Mouse (Mus musculus): ENCODE results near the gene Nfx1. TPM values are rescaled to one million over a fixed set of nuclear protein-coding genes. Genes with fewer than 3 reads are reported as not detected.

The Nfx1 gene
- polyA plus RNA-seq, 1 experiment = 24.3 TPM

DNA sequence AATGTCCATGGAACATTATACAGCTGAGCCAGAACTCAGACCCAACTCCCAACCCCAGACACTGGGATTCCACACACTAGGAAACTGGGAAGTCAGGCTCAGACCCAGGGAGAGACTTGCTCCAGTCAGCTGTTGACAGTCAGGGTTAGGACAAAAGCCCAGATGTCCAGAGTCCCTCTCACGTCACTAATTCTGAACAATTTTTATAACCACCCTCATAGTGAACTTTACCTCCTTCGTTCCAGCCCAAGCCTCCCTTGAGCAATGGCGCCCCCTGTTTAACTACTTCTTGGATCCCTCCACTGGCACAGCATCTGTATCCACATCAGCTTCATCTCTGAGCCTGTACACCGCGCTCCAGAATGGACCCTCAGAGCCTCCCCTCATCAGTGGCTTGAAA is 73.3 kb downstream of the Nfx1 start:
- Histone ChIP-seq H3K4me3 (ENCODE audit: insufficient read depth, low read depth, low read length) (no peak overlapping the region), H3K27me3 (replicated peaks; ENCODE audit: control insufficient read depth, insufficient read depth, low read length) (no peaks in the 10 kb centered on the region), H3K4me1 (ENCODE audit: control insufficient read depth, insufficient read depth, low read length) (peaks cover 6% of the 10 kb centered on the region; the same call in 1 of the 2 replicates), H3K36me3 (ENCODE audit: control insufficient read depth, insufficient read depth, low read length) (no peaks in the 10 kb centered on the region), H3K27ac (ENCODE audit: insufficient read depth, low read depth, low read length) (no peak overlapping the region)
- DNase-seq = peak; percentile 75
- no peak for TF ChIP-seq POLR2A (IDR thresholded peaks at IDR 0.05; ENCODE audit: low read depth, low read length)
- TF ChIP-seq CTCF (conservative IDR thresholded peaks at IDR 0.05; ENCODE audit: insufficient read depth, insufficient read length, low read depth, low read length) = no peak; the same call in 1 of the 2 replicates
- WGBS = 65% methylated on average over 5 of the region's 5 CpGs

DNA sequence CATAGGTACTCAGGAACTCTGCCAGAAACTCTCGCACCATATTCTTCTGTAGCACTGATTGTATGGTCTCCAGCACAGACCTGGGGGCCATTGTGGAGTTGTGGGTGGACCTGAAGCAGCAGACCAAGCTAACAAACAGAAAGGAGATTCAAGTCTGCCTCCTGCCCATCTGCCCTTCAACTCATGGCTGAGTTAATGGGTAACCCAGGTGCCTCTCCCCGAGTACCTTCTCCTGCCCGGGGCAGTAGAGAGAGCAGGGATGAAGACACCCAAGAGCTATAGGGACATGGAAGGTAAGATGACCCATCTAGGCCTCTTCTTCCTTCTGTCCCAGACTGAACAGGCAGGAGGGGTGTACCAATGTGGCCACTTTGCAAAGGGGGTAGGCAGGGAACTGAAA is 74.6 kb downstream of the Nfx1 start:
- 36% methylated on average over 3 of the region's 3 CpGs for WGBS

DNA sequence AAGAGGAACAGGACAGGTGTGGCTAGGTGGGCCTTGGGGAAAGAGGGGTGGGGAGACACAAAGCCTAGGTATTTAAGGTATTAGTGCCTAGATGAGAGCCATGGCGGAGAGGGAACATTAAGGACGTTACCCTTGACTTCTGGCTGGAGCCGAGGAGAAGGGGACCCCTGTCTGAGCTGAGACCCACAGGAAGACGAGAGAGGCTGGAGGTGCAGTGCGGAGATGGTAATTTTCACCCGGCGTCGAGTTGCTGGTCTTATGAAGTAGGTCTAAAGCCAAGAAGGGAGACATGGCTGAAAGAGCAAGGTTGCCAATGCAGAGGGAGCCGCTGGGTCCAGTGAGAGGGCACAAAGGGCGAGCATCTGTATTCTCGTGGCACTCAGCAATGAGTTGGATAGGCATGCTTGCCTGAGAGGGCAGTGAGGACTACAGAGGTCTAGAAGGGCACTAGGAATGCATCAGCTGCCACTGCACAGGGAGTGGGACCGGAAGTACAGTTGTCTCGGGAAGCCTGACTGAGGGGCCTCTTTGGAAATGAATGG is 75.6 kb downstream of the Nfx1 start:
- no peaks in the 10 kb centered on the region for H3K36me3 ChIP-seq (ENCODE audit: control insufficient read depth, insufficient read depth, low read length)
- peak overlapping the region; percentile 73 for H3K4me3 ChIP-seq (ENCODE audit: insufficient read depth, low read depth, low read length)
- TF ChIP-seq POLR2A (IDR thresholded peaks at IDR 0.05; ENCODE audit: low read depth, low read length) (no peak), CTCF (conservative IDR thresholded peaks at IDR 0.05; ENCODE audit: insufficient read depth, insufficient read length, low read depth, low read length) (no peak)
- 55% methylated on average over 13 of the region's 13 CpGs for WGBS
- peaks cover 8% of the 10 kb centered on the region for H3K4me1 ChIP-seq (ENCODE audit: control insufficient read depth, insufficient read depth, low read length)
- peak; percentile 75 for DNase-seq
- H3K27me3 ChIP-seq (replicated peaks; ENCODE audit: control insufficient read depth, insufficient read depth, low read length) = no peaks in the 10 kb centered on the region
- peak overlapping the region; percentile 81; the same call in 1 of the 2 replicates for H3K27ac ChIP-seq (ENCODE audit: insufficient read depth, low read depth, low read length)

More for the DNA sequence above, 74.6 kb downstream of the Nfx1 start:
- Histone ChIP-seq H3K4me1 (ENCODE audit: control insufficient read depth, insufficient read depth, low read length) (peaks cover 6% of the 10 kb centered on the region; the same call in 1 of the 2 replicates), H3K36me3 (ENCODE audit: control insufficient read depth, insufficient read depth, low read length) (no peaks in the 10 kb centered on the region), H3K27me3 (replicated peaks; ENCODE audit: control insufficient read depth, insufficient read depth, low read length) (no peaks in the 10 kb centered on the region), H3K27ac (ENCODE audit: insufficient read depth, low read depth, low read length) (peak overlapping the region; percentile 81), H3K4me3 (ENCODE audit: insufficient read depth, low read depth, low read length) (peak overlapping the region; percentile 73)
- TF ChIP-seq CTCF (conservative IDR thresholded peaks at IDR 0.05; ENCODE audit: insufficient read depth, insufficient read length, low read depth, low read length) (no peak), POLR2A (IDR thresholded peaks at IDR 0.05; ENCODE audit: low read depth, low read length) (no peak)
- peak; percentile 88 for DNase-seq

DNA sequence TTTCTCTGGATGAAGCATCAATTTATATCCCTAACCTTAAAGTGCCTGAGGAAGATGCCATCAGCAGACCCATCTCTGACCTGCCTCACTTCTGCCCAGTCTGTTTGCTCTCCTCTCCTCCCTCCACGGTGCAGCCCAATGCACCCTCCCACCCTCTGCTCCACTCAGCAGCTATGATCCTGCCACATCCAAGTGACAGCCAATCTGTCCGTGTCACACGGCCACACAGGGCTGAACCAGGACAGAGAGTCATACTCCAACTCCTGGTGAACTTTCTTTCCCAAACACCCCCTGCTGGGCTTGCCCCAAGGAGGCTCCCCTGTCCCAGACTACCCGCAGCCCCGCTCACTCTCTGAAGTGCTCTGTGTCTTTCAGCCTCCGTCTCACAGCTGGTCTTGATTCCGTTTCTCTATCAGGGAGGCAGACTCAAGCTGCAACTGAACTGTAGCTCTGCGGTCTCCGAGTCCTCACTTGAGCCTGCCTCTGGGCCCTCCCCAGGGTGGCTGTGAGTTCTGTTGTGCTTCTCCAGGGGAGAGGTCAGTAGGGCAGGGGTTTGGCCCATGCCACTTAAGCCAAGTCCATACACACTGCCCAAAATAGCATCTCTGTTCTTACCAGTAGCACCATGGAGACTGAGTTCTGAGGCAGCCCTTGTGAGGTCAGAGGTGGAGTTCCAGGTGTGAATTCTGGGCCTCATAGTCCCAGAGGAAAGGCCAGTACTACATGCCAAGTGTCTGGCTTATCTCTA is 77.0 kb downstream of the Nfx1 start, which contains the start of gene Aqp7:
Gene Aqp7, minus strand, starts transcription at position 616 of the 748 bp plus-strand sequence.
- DNase-seq = no peak
- no peaks in the 10 kb centered on the region for H3K36me3 ChIP-seq (ENCODE audit: control insufficient read depth, insufficient read depth, low read length)
- peak within 1 kb of the TSS; percentile 7; the same call in 1 of the 2 replicates for H3K4me3 ChIP-seq (ENCODE audit: insufficient read depth, low read depth, low read length)
- no peaks in the 10 kb centered on the region for H3K27me3 ChIP-seq (replicated peaks; ENCODE audit: control insufficient read depth, insufficient read depth, low read length)
- 50% methylated on average over 9 of the region's 9 CpGs for WGBS
- peaks cover 8% of the 10 kb centered on the region for H3K4me1 ChIP-seq (ENCODE audit: control insufficient read depth, insufficient read depth, low read length)
- TF ChIP-seq POLR2A (IDR thresholded peaks at IDR 0.05; ENCODE audit: low read depth, low read length) (no peak), CTCF (conservative IDR thresholded peaks at IDR 0.05; ENCODE audit: insufficient read depth, insufficient read length, low read depth, low read length) (no peak)
- H3K27ac ChIP-seq (ENCODE audit: insufficient read depth, low read depth, low read length) = no peak within 1 kb of the TSS; the same call in 1 of the 2 replicates

DNA sequence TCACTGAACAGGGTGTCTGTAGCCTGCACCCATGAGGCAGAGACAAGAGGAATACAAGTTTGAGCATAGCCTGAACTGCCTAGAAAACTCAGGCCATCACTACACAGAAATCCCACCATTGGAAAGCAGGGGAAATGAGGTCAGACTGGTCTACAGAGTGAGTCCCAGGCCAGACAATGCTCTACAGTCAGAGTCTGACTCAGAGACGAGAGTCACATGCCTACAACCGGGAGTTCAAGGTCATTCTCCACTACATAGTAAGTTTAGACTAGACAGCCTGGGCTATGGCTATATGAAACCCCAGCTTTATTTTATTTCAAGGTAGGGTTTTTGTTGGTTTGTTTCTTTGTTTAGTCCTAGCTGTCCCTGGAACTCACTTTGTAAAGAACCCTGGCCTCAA is 78.2 kb downstream of the Nfx1 start:
- no peak for TF ChIP-seq CTCF (conservative IDR thresholded peaks at IDR 0.05; ENCODE audit: insufficient read depth, insufficient read length, low read depth, low read length)
- no peak for TF ChIP-seq POLR2A (IDR thresholded peaks at IDR 0.05; ENCODE audit: low read depth, low read length)
- H3K36me3 ChIP-seq (ENCODE audit: control insufficient read depth, insufficient read depth, low read length) = no peaks in the 10 kb centered on the region
- no peaks in the 10 kb centered on the region for H3K27me3 ChIP-seq (replicated peaks; ENCODE audit: control insufficient read depth, insufficient read depth, low read length)
- H3K4me3 ChIP-seq (ENCODE audit: insufficient read depth, low read depth, low read length) = no peak overlapping the region
- H3K4me1 ChIP-seq (ENCODE audit: control insufficient read depth, insufficient read depth, low read length) = peaks cover 4% of the 10 kb centered on the region
- no peak for DNase-seq
- 46% methylated on average over 2 of the region's 2 CpGs for WGBS
- no peak overlapping the region; the same call in 1 of the 2 replicates for H3K27ac ChIP-seq (ENCODE audit: insufficient read depth, low read depth, low read length)

DNA sequence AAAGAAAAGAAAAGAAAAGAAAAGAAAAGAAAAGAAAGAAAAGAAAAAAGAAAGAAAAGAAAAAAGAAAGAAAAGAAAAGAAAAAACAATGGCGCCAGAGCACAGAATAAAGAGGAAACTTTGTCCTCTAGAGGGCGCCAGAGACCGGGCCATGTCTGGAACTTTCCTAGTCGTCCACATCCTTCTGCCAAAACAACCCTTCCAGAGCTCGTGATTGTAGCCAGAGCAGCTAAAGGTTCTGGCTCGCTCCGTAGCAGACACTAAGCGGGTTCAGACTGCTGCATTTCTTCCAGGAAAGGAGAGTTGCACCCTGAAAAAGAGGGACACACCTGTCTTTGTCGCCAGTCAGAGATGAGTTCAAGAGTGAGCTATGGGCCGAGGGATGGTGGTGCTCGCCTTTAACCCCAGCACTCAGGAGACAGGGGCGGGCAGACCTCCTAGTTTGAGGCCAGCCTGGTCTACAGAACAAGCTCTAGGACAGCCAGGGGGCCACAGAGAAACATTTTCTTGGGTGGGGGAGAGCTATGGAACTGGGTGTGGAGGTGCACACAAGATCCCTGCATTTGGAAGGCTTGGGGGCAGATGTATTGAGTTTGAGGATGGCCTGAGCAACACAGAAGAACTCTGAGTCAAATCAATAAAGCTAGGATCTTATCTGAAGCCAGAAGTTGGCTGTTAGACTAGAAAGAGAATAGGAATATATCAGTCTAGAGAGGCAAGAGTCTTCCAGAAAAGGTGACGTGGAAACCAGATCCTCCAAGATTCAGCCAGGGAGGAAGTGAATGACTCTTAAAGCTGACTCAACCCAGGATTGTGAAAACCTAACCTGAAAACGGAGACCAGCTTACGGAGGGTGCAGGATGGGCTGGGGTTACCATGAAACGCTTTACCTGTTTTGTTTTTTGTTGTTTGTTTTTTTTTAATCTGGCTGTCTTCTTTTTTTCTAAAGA is 80.3 kb downstream of the Nfx1 start:
- TF ChIP-seq POLR2A (IDR thresholded peaks at IDR 0.05; ENCODE audit: low read depth, low read length) (no peak), CTCF (conservative IDR thresholded peaks at IDR 0.05; ENCODE audit: insufficient read depth, insufficient read length, low read depth, low read length) (peak; percentile 79)
- Histone ChIP-seq H3K27ac (ENCODE audit: insufficient read depth, low read depth, low read length) (no peak overlapping the region), H3K27me3 (replicated peaks; ENCODE audit: control insufficient read depth, insufficient read depth, low read length) (no peaks in the 10 kb centered on the region), H3K4me1 (ENCODE audit: control insufficient read depth, insufficient read depth, low read length) (peaks cover 3% of the 10 kb centered on the region), H3K36me3 (ENCODE audit: control insufficient read depth, insufficient read depth, low read length) (no peaks in the 10 kb centered on the region), H3K4me3 (ENCODE audit: insufficient read depth, low read depth, low read length) (no peak overlapping the region)
- DNase-seq = peak; percentile 87
- WGBS = 36% methylated on average over 16 of the region's 16 CpGs
